Mouse (Mus musculus): Measurements from ENCODE around the gene Spata2. TPM values are rescaled to one million over a fixed set of nuclear protein-coding genes. Genes with fewer than 3 reads are reported as not detected.
A peak's percentile ranks its signal among the peaks of the same experiment; 100 is the strongest.

The Spata2 gene
- polyA plus RNA-seq, 1 experiment from 2014 or later: 15.1 TPM

DNA sequence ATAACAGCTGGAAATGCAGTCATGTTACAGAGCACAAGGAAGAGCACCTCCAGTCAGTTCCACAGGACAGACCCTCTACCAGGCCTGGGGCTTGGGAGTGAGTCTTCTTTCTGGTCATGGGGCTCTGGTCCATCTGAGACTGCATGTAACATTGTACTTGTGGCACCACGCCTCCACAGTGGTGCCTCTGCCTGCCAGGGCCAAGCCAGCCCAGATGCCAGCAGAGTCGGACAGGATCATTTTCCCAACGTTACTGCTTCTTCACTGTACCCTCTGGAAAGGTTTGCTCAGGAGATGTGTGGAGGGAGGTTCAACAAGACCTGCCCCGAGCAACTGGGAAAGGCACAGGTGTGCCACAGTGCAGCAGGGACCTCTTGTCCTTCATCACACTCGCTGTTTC is 23.0 kb upstream of the Spata2 start:
- Histone ChIP-seq H3K4me3 (ENCODE audit: low read depth, low read length) (no peak overlapping the region), H3K9ac (ENCODE audit: low read length) (no peak overlapping the region), H3K4me2 (ENCODE audit: low read length) (no peak overlapping the region), H3K4me1 (replicated peaks; ENCODE audit: control insufficient read depth, insufficient read depth, low read length) (no peaks in the 10 kb centered on the region), H3K9me3 (ENCODE audit: control insufficient read depth, low read length) (no peaks in the 10 kb centered on the region), H3K36me3 (ENCODE audit: control insufficient read depth, insufficient read depth, low read length) (peaks cover 80% of the 10 kb centered on the region), H3K27me3 (replicated peaks; ENCODE audit: control insufficient read depth, insufficient read depth, low read length) (no peaks in the 10 kb centered on the region), H3K27ac (ENCODE audit: low read depth) (no peak overlapping the region)
- no peak for DNase-seq (ENCODE audit: low spot score)
- 89% methylated on average over 5 of the region's 5 CpGs for WGBS
- no peak for ATAC-seq (replicated peaks; ENCODE audit: low FRiP score, low TSS enrichment, low read depth)

DNA sequence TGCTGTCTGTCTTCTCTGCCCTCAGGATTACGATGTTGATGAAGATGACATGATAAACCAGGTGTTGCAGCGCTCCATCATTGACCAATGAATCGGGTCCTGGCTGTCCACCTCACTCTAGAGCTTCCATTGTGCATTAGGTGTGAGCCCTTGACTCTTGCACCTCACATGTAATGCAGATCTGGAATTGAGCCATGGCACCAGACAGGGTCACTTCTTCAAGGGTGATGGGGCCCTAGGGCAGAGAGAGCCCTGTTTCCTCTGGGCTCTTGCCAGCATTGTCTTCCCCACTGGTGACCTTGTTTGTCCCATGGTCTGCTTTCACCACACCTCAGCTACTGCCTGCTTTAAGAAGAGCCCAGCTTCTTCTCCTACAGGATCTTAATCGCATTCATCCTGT is 22.0 kb upstream of the Spata2 start:
- H3K36me3 ChIP-seq (ENCODE audit: control insufficient read depth, insufficient read depth, low read length): peaks cover 90% of the 10 kb centered on the region
- no peak overlapping the region for H3K4me3 ChIP-seq (ENCODE audit: low read depth, low read length)
- no peak overlapping the region for H3K4me2 ChIP-seq (ENCODE audit: low read length)
- no peak overlapping the region for H3K9ac ChIP-seq (ENCODE audit: low read length)
- DNase-seq (ENCODE audit: low spot score) (no peak), ATAC-seq (replicated peaks; ENCODE audit: low FRiP score, low TSS enrichment, low read depth) (no peak)
- WGBS: 94% methylated on average over 4 of the region's 4 CpGs
- H3K4me1 ChIP-seq (replicated peaks; ENCODE audit: control insufficient read depth, insufficient read depth, low read length): no peaks in the 10 kb centered on the region
- no peak overlapping the region for H3K27ac ChIP-seq (ENCODE audit: low read depth)
- no peaks in the 10 kb centered on the region for H3K27me3 ChIP-seq (replicated peaks; ENCODE audit: control insufficient read depth, insufficient read depth, low read length)
- H3K9me3 ChIP-seq (ENCODE audit: control insufficient read depth, low read length): no peaks in the 10 kb centered on the region

- H3K9ac ChIP-seq (ENCODE audit: low read length): no peak overlapping the region
- ATAC-seq (replicated peaks; ENCODE audit: low FRiP score, low TSS enrichment, low read depth) (no peak), DNase-seq (ENCODE audit: low spot score) (no peak)
- H3K4me1 ChIP-seq (replicated peaks; ENCODE audit: control insufficient read depth, insufficient read depth, low read length): no peaks in the 10 kb centered on the region
- no peak overlapping the region for H3K27ac ChIP-seq (ENCODE audit: low read depth)
- H3K4me2 ChIP-seq (ENCODE audit: low read length): no peak overlapping the region
- H3K4me3 ChIP-seq (ENCODE audit: low read depth, low read length): no peak overlapping the region
- peaks cover 100% of the 10 kb centered on the region for H3K36me3 ChIP-seq (ENCODE audit: control insufficient read depth, insufficient read depth, low read length)
- H3K27me3 ChIP-seq (replicated peaks; ENCODE audit: control insufficient read depth, insufficient read depth, low read length): no peaks in the 10 kb centered on the region
- WGBS: 97% methylated on average over 5 of the region's 5 CpGs
- H3K9me3 ChIP-seq (ENCODE audit: control insufficient read depth, low read length): no peaks in the 10 kb centered on the region
Measured at GRCm38 (mm10) chr2:167512970-167513369, 20.3 kb upstream of the Spata2 start.

GRCm38 (mm10) chr2:167512365-167512764 is 19.7 kb upstream of the Spata2 start:
- Histone ChIP-seq H3K9me3 (ENCODE audit: control insufficient read depth, low read length) (no peaks in the 10 kb centered on the region), H3K4me3 (ENCODE audit: low read depth, low read length) (no peak overlapping the region), H3K27me3 (replicated peaks; ENCODE audit: control insufficient read depth, insufficient read depth, low read length) (no peaks in the 10 kb centered on the region), H3K36me3 (ENCODE audit: control insufficient read depth, insufficient read depth, low read length) (peaks cover 100% of the 10 kb centered on the region), H3K27ac (ENCODE audit: low read depth) (no peak overlapping the region), H3K9ac (ENCODE audit: low read length) (no peak overlapping the region), H3K4me2 (ENCODE audit: low read length) (no peak overlapping the region), H3K4me1 (replicated peaks; ENCODE audit: control insufficient read depth, insufficient read depth, low read length) (no peaks in the 10 kb centered on the region)
- no peak for DNase-seq (ENCODE audit: low spot score)
- ATAC-seq (replicated peaks; ENCODE audit: low FRiP score, low TSS enrichment, low read depth): no peak
- WGBS: 95% methylated on average over 9 of the region's 9 CpGs

DNA sequence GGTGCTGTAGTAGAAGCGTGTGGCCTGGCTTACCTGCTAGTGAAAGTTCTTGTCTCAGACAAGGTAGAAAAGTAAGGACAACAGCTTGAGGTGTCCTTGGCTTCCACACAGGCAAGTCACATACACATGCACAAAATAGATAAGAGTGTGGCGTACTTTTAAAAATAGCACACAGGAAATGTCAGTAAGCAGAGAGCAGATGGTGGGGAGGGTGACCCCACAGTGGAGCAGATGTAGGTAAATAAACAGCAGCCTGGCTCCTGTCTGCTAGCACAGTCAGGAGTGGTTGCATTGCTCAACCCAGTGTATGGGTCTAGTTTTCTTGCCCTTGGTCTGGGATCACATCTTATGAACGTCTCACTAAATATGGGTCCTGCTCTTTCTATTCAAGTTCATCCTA is 17.8 kb upstream of the Spata2 start:
- Histone ChIP-seq H3K27ac (ENCODE audit: low read depth) (no peak overlapping the region), H3K4me1 (replicated peaks; ENCODE audit: control insufficient read depth, insufficient read depth, low read length) (peaks cover under 1% of the 10 kb centered on the region; the same call in 1 of the 2 replicates), H3K4me2 (ENCODE audit: low read length) (no peak overlapping the region), H3K36me3 (ENCODE audit: control insufficient read depth, insufficient read depth, low read length) (peaks cover 88% of the 10 kb centered on the region), H3K27me3 (replicated peaks; ENCODE audit: control insufficient read depth, insufficient read depth, low read length) (no peaks in the 10 kb centered on the region), H3K9me3 (ENCODE audit: control insufficient read depth, low read length) (no peaks in the 10 kb centered on the region), H3K4me3 (ENCODE audit: low read depth, low read length) (no peak overlapping the region), H3K9ac (ENCODE audit: low read length) (no peak overlapping the region)
- DNase-seq (ENCODE audit: low spot score) (no peak), ATAC-seq (replicated peaks; ENCODE audit: low FRiP score, low TSS enrichment, low read depth) (no peak)
- 79% methylated on average over 3 of the region's 3 CpGs for WGBS

DNA sequence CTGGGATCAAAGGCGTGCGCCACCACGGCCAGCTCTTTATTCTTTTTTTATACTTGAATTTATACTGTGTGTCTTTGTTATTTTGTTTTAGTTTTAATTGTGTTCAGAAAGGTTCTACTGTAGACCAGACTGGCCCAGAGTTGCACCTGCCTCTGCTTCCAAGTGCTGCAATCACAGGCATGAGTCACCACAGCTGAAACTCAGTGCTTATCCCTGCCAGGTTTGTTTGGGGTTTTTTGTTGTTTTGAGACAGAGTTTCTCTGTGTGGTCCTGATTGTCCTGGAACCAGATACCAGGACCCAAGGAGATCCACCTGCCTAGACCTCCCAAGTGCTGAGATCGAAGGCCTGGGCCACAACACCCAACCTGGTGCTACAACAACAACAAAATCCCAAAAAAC is 15.9 kb upstream of the Spata2 start:
- 90% methylated on average over 4 of the region's 4 CpGs for WGBS
- H3K27me3 ChIP-seq (replicated peaks; ENCODE audit: control insufficient read depth, insufficient read depth, low read length): no peaks in the 10 kb centered on the region
- H3K4me1 ChIP-seq (replicated peaks; ENCODE audit: control insufficient read depth, insufficient read depth, low read length): peaks cover 15% of the 10 kb centered on the region
- no peak overlapping the region for H3K4me2 ChIP-seq (ENCODE audit: low read length)
- H3K36me3 ChIP-seq (ENCODE audit: control insufficient read depth, insufficient read depth, low read length): peaks cover 69% of the 10 kb centered on the region
- H3K9ac ChIP-seq (ENCODE audit: low read length): no peak overlapping the region
- no peak overlapping the region for H3K4me3 ChIP-seq (ENCODE audit: low read depth, low read length)
- DNase-seq (ENCODE audit: low spot score) (no peak), ATAC-seq (replicated peaks; ENCODE audit: low FRiP score, low TSS enrichment, low read depth) (no peak)
- no peak overlapping the region for H3K27ac ChIP-seq (ENCODE audit: low read depth)
- H3K9me3 ChIP-seq (ENCODE audit: control insufficient read depth, low read length): no peaks in the 10 kb centered on the region

GRCm38 (mm10) chr2:167507719-167508385 is 15.2 kb upstream of the Spata2 start:
- H3K9ac ChIP-seq (ENCODE audit: low read length): no peak overlapping the region
- H3K4me3 ChIP-seq (ENCODE audit: low read depth, low read length): no peak overlapping the region
- no peak overlapping the region for H3K27ac ChIP-seq (ENCODE audit: low read depth)
- H3K27me3 ChIP-seq (replicated peaks; ENCODE audit: control insufficient read depth, insufficient read depth, low read length): no peaks in the 10 kb centered on the region
- peaks cover 61% of the 10 kb centered on the region for H3K36me3 ChIP-seq (ENCODE audit: control insufficient read depth, insufficient read depth, low read length)
- no peak for ATAC-seq (replicated peaks; ENCODE audit: low FRiP score, low TSS enrichment, low read depth)
- DNase-seq (ENCODE audit: low spot score): no peak
- no peak overlapping the region for H3K4me2 ChIP-seq (ENCODE audit: low read length)
- peaks cover 15% of the 10 kb centered on the region for H3K4me1 ChIP-seq (replicated peaks; ENCODE audit: control insufficient read depth, insufficient read depth, low read length)
- no peaks in the 10 kb centered on the region for H3K9me3 ChIP-seq (ENCODE audit: control insufficient read depth, low read length)
- WGBS: 85% methylated on average over 3 of the region's 3 CpGs

DNA sequence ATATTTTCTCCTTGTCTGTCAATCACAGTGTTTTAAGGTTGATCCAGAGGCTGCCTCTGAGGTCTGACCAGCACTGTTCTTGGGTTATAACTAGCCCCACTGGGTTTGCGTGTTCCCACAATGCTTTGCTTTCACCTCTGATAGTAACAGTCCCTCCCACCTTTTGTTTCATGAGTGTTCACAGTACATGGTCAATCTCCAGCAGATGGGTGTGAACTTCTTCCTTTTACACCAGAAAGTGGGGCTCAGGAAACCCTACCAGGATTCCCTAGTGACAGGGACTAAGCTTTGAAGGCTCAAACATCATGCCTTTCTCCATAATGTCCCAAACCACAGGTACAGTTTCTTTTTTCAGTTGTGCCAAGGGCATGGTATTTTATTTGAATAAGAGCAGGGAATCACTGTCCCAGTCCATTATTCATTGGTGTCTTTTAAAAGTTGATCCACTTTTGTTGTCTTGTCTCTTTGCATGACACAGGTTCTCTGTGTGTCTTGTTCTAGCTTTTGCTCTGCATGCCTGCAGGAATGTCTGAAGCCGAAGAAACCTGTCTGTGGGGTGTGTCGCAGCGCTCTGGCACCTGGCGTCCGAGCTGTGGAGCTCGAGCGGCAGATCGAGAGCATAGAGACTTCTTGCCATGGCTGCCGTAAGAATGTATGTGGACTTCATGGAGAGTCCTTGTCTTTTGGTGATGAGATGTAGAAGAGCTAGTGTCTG is 14.0 kb upstream of the Spata2 start:
- Histone ChIP-seq H3K4me2 (ENCODE audit: low read length) (no peak overlapping the region), H3K4me1 (replicated peaks; ENCODE audit: control insufficient read depth, insufficient read depth, low read length) (peaks cover 15% of the 10 kb centered on the region), H3K9ac (ENCODE audit: low read length) (no peak overlapping the region), H3K27ac (ENCODE audit: low read depth) (no peak overlapping the region), H3K4me3 (ENCODE audit: low read depth, low read length) (no peak overlapping the region), H3K9me3 (ENCODE audit: control insufficient read depth, low read length) (no peaks in the 10 kb centered on the region), H3K27me3 (replicated peaks; ENCODE audit: control insufficient read depth, insufficient read depth, low read length) (no peaks in the 10 kb centered on the region), H3K36me3 (ENCODE audit: control insufficient read depth, insufficient read depth, low read length) (peaks cover 50% of the 10 kb centered on the region)
- 89% methylated on average over 10 of the region's 10 CpGs for WGBS
- DNase-seq (ENCODE audit: low spot score) (no peak), ATAC-seq (replicated peaks; ENCODE audit: low FRiP score, low TSS enrichment, low read depth) (no peak)

DNA sequence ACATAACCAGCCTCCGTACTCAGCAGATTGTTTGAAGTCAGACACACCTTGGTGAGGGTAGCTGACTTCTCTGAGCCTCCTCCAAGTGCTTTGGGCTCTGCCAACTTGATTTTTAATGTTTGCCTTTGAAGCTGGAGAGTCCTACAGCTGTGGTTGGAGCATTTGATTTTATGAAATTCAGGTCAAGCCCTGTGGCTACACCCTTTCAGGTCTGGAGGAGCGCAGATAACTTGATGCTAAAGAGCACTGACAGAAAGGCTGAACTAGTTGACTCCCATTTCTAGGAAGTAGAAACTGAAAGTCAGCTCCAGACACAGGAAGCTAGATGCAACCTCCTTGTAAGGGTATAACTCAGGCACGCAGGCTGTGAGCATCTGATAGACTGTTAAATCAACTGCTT is 12.4 kb upstream of the Spata2 start:
- Histone ChIP-seq H3K4me2 (ENCODE audit: low read length) (peak overlapping the region; percentile 89; the same call in 1 of the 2 replicates), H3K4me3 (ENCODE audit: low read depth, low read length) (no peak overlapping the region)

More for the DNA sequence above, 12.4 kb upstream of the Spata2 start:
- Histone ChIP-seq H3K27me3 (replicated peaks; ENCODE audit: control insufficient read depth, insufficient read depth, low read length) (no peaks in the 10 kb centered on the region), H3K9ac (ENCODE audit: low read length) (no peak overlapping the region), H3K9me3 (ENCODE audit: control insufficient read depth, low read length) (no peaks in the 10 kb centered on the region), H3K27ac (ENCODE audit: low read depth) (no peak overlapping the region), H3K36me3 (ENCODE audit: control insufficient read depth, insufficient read depth, low read length) (peaks cover 34% of the 10 kb centered on the region), H3K4me1 (replicated peaks; ENCODE audit: control insufficient read depth, insufficient read depth, low read length) (peaks cover 15% of the 10 kb centered on the region)
- ATAC-seq (replicated peaks; ENCODE audit: low FRiP score, low TSS enrichment, low read depth) (no peak), DNase-seq (ENCODE audit: low spot score) (no peak)
- WGBS: 67% methylated on average over 3 of the region's 3 CpGs
